Mouse (Mus musculus) G1E (cell line): ENCODE data around the gene Gm10964. TPM values are rescaled to one million over a fixed set of nuclear protein-coding genes. Genes with fewer than 3 reads are reported as not detected.

Experiments used
- ATAC-seq: 2 replicates; pipeline ENCODE4 v1.8.0; 2016; ENCODE audit warnings: mild to moderate bottlenecking; ENCODE audit not compliant: insufficient number of reproducible peaks, poor library complexity, low FRiP score, severe bottlenecking; ENCODE audit errors: extremely low read depth
- DNase-seq: peaks from one replicate; pipeline ENCODE4 v3.0.0; 2012; ENCODE audit warnings: low spot score
- H3K27me3 ChIP-seq: 2 replicates; pipeline ENCODE4 v1.6.1; 2012; ENCODE audit warnings: mild to moderate bottlenecking, low read length, inconsistent platforms; ENCODE audit not compliant: insufficient read depth
- H3K36me3 ChIP-seq: replicated peaks from 2 replicates; pipeline ENCODE3; 2012; ENCODE audit warnings: mild to moderate bottlenecking, inconsistent platforms
- H3K4me1 ChIP-seq: 2 replicates; pipeline ENCODE4 v1.6.1; 2012; ENCODE audit warnings: low read depth, low read length, inconsistent platforms, mixed read lengths; ENCODE audit not compliant: insufficient read depth
- H3K4me3 ChIP-seq: 2 replicates; pipeline ENCODE4 v1.5.1; 2012; ENCODE audit warnings: low read depth, mild to moderate bottlenecking, inconsistent platforms, low read length, moderate library complexity, mixed read lengths
- H3K9me3 ChIP-seq: replicated peaks from 2 replicates; pipeline ENCODE4 v1.6.1; 2012; ENCODE audit warnings: inconsistent platforms
- CTCF ChIP-seq: IDR thresholded peaks from 2 replicates; pipeline ENCODE4 v1.5.1; 2012; ENCODE audit warnings: low read depth, low read length, inconsistent platforms, mixed read lengths
- GATA1 ChIP-seq: IDR thresholded peaks from 2 replicates; pipeline ENCODE4 v1.6.1; 2012; ENCODE audit warnings: borderline replicate concordance, low read length, inconsistent platforms, mixed read lengths
- GATA2 ChIP-seq: IDR thresholded peaks from 2 replicates; pipeline ENCODE4 v1.6.1; 2012; ENCODE audit warnings: low read depth, low read length, inconsistent platforms, borderline replicate concordance
- POLR2AphosphoS5 ChIP-seq: IDR thresholded peaks from 2 replicates; pipeline ENCODE4 v1.6.1; 2012; ENCODE audit warnings: low read depth, low read length, inconsistent platforms; ENCODE audit not compliant: insufficient replicate concordance
- TAL1 ChIP-seq: conservative IDR thresholded peaks from 2 replicates; pipeline ENCODE4 v1.6.1; 2012; ENCODE audit warnings: low read depth, low read length, inconsistent platforms, mixed read lengths
- polyA plus RNA-seq: library from polyadenylated mRNA; stranded (reverse); fragments of >175 nt; gene quantifications from 2 replicates; pipeline ENCODE4 v1.2.3, GENCODE M21; 2012
- total RNA-seq, 2 experiments: library from RNA; stranded (forward) in 1 of 2; stranded (reverse) in 1 of 2; fragments of 200-1000 nt in 1 of 2; fragments of >200 nt in 1 of 2; fragmentation: Nextera tagmentation in 1 of 2; gene quantifications; 2 replicates each; pipeline ENCODE4 v1.2.3; 2014 to 2017

Gm10964 gene
- total RNA-seq (2014; fragmentation: Nextera tagmentation) (not detected in 2 replicates), total RNA-seq (2017) (not detected in 2 replicates), polyA plus RNA-seq (not detected in 2 replicates)

GRCm38 (mm10) chr3:103739329-103739728 lies at the start of gene Gm10964:
TSS of gene Gm10964 (plus strand) at chr3:103739366.
- ATAC-seq (no peak), DNase-seq (no peak)
- H3K4me3 ChIP-seq: no peak within 1 kb of the TSS; the same call in 1 of the 2 replicates
- peaks cover 16% of the 10 kb centered on the region for H3K4me1 ChIP-seq
- peaks cover 73% of the 10 kb centered on the region for H3K36me3 ChIP-seq
- H3K9me3 ChIP-seq: no peaks in the 10 kb centered on the region
- TF ChIP-seq POLR2AphosphoS5 (no peak), GATA2 (no peak), CTCF (no peak)
- H3K27me3 ChIP-seq: peaks cover 5% of the 10 kb centered on the region; the same call in 1 of the 2 replicates

- Histone ChIP-seq H3K4me1 (no peaks in the 10 kb centered on the region), H3K36me3 (no peaks in the 10 kb centered on the region), H3K9me3 (no peaks in the 10 kb centered on the region), H3K27me3 (0 out of 2 replicates have a peak, but pooled peaks cover 2% of the 10 kb centered on the region), H3K4me3 (no peak overlapping the region)
- TF ChIP-seq GATA1 (no peak), POLR2AphosphoS5 (no peak), TAL1 (no peak), CTCF (no peak), GATA2 (no peak)
- ATAC-seq: no peak
- no peak for DNase-seq
Measured at GRCm38 (mm10) chr3:103690506-103690905, 48.7 kb upstream of the Gm10964 start.

- TF ChIP-seq GATA2 (no peak), CTCF (no peak), TAL1 (no peak), POLR2AphosphoS5 (no peak)
- H3K4me1 ChIP-seq: no peaks in the 10 kb centered on the region
- H3K36me3 ChIP-seq: no peaks in the 10 kb centered on the region
- no peak for ATAC-seq
- H3K9me3 ChIP-seq: no peaks in the 10 kb centered on the region
- 0 out of 2 replicates have a peak, but pooled peaks cover 2% of the 10 kb centered on the region for H3K27me3 ChIP-seq
- no peak overlapping the region for H3K4me3 ChIP-seq
- DNase-seq: no peak
Measured at GRCm38 (mm10) chr3:103695556-103695955, 43.6 kb upstream of the Gm10964 start.

GRCm38 (mm10) chr3:103696388-103696925 lies 42.7 kb upstream of the Gm10964 start:
- Histone ChIP-seq H3K36me3 (no peaks in the 10 kb centered on the region), H3K4me1 (no peaks in the 10 kb centered on the region), H3K4me3 (no peak overlapping the region), H3K27me3 (0 out of 2 replicates have a peak, but pooled peaks cover 2% of the 10 kb centered on the region), H3K9me3 (no peaks in the 10 kb centered on the region)
- DNase-seq (no peak), ATAC-seq (no peak)
- TF ChIP-seq GATA2 (no peak), POLR2AphosphoS5 (no peak), TAL1 (no peak), CTCF (no peak), GATA1 (no peak)

GRCm38 (mm10) chr3:103704661-103705060 lies 34.5 kb upstream of the Gm10964 start:
- no peaks in the 10 kb centered on the region for H3K9me3 ChIP-seq
- DNase-seq (no peak), ATAC-seq (no peak)
- no peak for TF ChIP-seq TAL1
- TF ChIP-seq CTCF: no peak
- TF ChIP-seq GATA2: no peak
- TF ChIP-seq GATA1: no peak
- TF ChIP-seq POLR2AphosphoS5: no peak
- H3K36me3 ChIP-seq: no peaks in the 10 kb centered on the region
- no peak overlapping the region for H3K4me3 ChIP-seq
- H3K27me3 ChIP-seq: peaks cover 3% of the 10 kb centered on the region
- H3K4me1 ChIP-seq: no peaks in the 10 kb centered on the region

- TF ChIP-seq GATA1 (no peak), CTCF (no peak), POLR2AphosphoS5 (no peak), GATA2 (no peak), TAL1 (no peak)
- no peak overlapping the region for H3K4me3 ChIP-seq
- no peaks in the 10 kb centered on the region for H3K36me3 ChIP-seq
- H3K27me3 ChIP-seq: peaks cover 3% of the 10 kb centered on the region
- no peak for DNase-seq
- no peaks in the 10 kb centered on the region for H3K9me3 ChIP-seq
- H3K4me1 ChIP-seq: no peaks in the 10 kb centered on the region
- no peak for ATAC-seq
Measured at GRCm38 (mm10) chr3:103705426-103705825, 33.7 kb upstream of the Gm10964 start.

- no peaks in the 10 kb centered on the region for H3K4me1 ChIP-seq
- H3K4me3 ChIP-seq: no peak overlapping the region
- DNase-seq (no peak), ATAC-seq (no peak)
- TF ChIP-seq GATA2 (no peak), GATA1 (no peak), CTCF (no peak), TAL1 (no peak), POLR2AphosphoS5 (no peak)
- no peaks in the 10 kb centered on the region for H3K36me3 ChIP-seq
- H3K27me3 ChIP-seq: peaks cover 5% of the 10 kb centered on the region
- no peaks in the 10 kb centered on the region for H3K9me3 ChIP-seq
Measured at GRCm38 (mm10) chr3:103709470-103710040, 29.6 kb upstream of the Gm10964 start.
